Mouse (Mus musculus) neural tube, embryonic 12.5 days (tissue): ENCODE measurements at regions not wholly inside any gene's neighbourhood (a gene's known extent, or its start where the extent isn't known, plus 50 kb on each side); places are given as distances from the start of the nearest gene placed in this dataset.
A peak's percentile ranks its signal among the peaks of the same experiment; 100 is the strongest.

Source experiments
- ATAC-seq: fragments of 200-750 bp; cut with Nextera tagmentation; 2 replicates; pipeline ENCODE4 v1.8.0; 2017; ENCODE audit warnings: low read depth, mild to moderate bottlenecking, moderate TSS enrichment, moderate library complexity; ENCODE audit not compliant: low FRiP score
- H3K27ac ChIP-seq: fragments of 300-500 bp; sonication (generic); 2 replicates; pipeline ENCODE4 v1.5.1; 2016
- H3K27me3 ChIP-seq: fragments of 300-500 bp; sonication (generic); replicated peaks from 2 replicates; pipeline ENCODE4 v1.6.1; 2016; ENCODE audit warnings: mild to moderate bottlenecking
- H3K36me3 ChIP-seq: fragments of 300-500 bp; sonication (generic); 2 replicates; pipeline ENCODE4 v1.6.1; 2016; ENCODE audit warnings: mild to moderate bottlenecking
- H3K4me1 ChIP-seq: fragments of 300-500 bp; sonication (generic); 2 replicates; pipeline ENCODE4 v1.6.1; 2016
- H3K4me2 ChIP-seq: fragments of 300-500 bp; sonication (generic); replicated peaks from 2 replicates; pipeline ENCODE4 v1.6.1; 2016; ENCODE audit warnings: mild to moderate bottlenecking
- H3K4me3 ChIP-seq: fragments of 300-500 bp; sonication (generic); 2 replicates; pipeline ENCODE4 v1.5.1; 2016
- H3K9ac ChIP-seq: fragments of 300-500 bp; sonication (generic); 2 replicates; pipeline ENCODE4 v1.6.1; 2016; ENCODE audit warnings: mild to moderate bottlenecking
- H3K9me3 ChIP-seq: fragments of 300-500 bp; sonication (generic); 2 replicates; pipeline ENCODE4 v1.6.1; 2016; ENCODE audit warnings: mild to moderate bottlenecking
- WGBS: fragments of 180-500 bp; shearing (Covaris S2); methylation state at CpG from one replicate; pipeline ENCODE4 v1.1.7; 2016; 5-methylcytosine and 5-hydroxymethylcytosine counted together

- 77% methylated on average over 8 of the region's 8 CpGs for WGBS
- H3K4me2 ChIP-seq, result no peak overlapping the region
- no peaks in the 10 kb centered on the region for H3K9me3 ChIP-seq
- H3K4me1 ChIP-seq, result peaks cover 7% of the 10 kb centered on the region; the same call in 1 of the 2 replicates
- no peak overlapping the region for H3K4me3 ChIP-seq
- ATAC-seq, result no peak
- H3K27ac ChIP-seq, result no peak overlapping the region
- no peaks in the 10 kb centered on the region for H3K36me3 ChIP-seq
- no peak overlapping the region for H3K9ac ChIP-seq
- H3K27me3 ChIP-seq, result 0 out of 2 replicates have a peak, but pooled peaks cover 4% of the 10 kb centered on the region
Measured at GRCm38 (mm10) chr15:96130531-96130930, 156.8 kb upstream of the Arid2 start.

- H3K4me3 ChIP-seq, result no peak overlapping the region
- 0 out of 2 replicates have a peak, but pooled peaks cover 4% of the 10 kb centered on the region for H3K27me3 ChIP-seq
- H3K9me3 ChIP-seq, result no peaks in the 10 kb centered on the region
- H3K27ac ChIP-seq, result no peak overlapping the region
- no peak overlapping the region for H3K9ac ChIP-seq
- no peaks in the 10 kb centered on the region for H3K36me3 ChIP-seq
- no peak for ATAC-seq
- H3K4me2 ChIP-seq, result no peak overlapping the region
- H3K4me1 ChIP-seq, result peaks cover 9% of the 10 kb centered on the region; the same call in 1 of the 2 replicates
Measured at GRCm38 (mm10) chr15:96131582-96132091, 155.7 kb upstream of the Arid2 start.

DNA sequence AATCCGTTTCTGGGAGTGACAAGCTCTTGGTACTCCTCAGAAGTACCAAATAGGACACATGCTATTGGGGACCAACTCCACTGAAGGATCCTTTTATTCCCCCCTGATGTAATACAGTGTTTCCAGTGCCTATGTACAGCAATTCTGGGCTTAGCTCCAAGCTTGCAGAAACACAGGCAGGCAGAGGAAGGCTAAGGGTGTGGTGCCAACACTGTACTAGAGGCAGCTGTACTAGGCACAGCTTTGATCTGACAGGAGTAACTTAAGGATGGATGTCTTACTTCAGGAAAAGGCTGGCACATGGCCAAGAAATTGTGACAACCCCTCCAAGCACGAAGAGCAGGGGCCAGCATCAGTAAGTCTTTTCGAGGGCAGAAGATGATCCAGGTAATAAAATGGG, 154.7 kb upstream of the Arid2 start:
- Histone ChIP-seq H3K36me3 (no peaks in the 10 kb centered on the region), H3K27ac (no peak overlapping the region), H3K4me2 (no peak overlapping the region), H3K4me3 (no peak overlapping the region), H3K27me3 (0 out of 2 replicates have a peak, but pooled peaks cover 4% of the 10 kb centered on the region), H3K9me3 (no peaks in the 10 kb centered on the region), H3K9ac (no peak overlapping the region), H3K4me1 (peaks cover 9% of the 10 kb centered on the region; the same call in 1 of the 2 replicates)
- ATAC-seq, result no peak
- 78% methylated on average over 3 of the region's 3 CpGs for WGBS

GRCm38 (mm10) chr15:96135250-96135731, 152.0 kb upstream of the Arid2 start:
- no peak overlapping the region for H3K9ac ChIP-seq
- ATAC-seq, result peak; percentile 71
- H3K27me3 ChIP-seq, result no peaks in the 10 kb centered on the region
- H3K27ac ChIP-seq, result no peak overlapping the region
- 18% methylated on average over 13 of the region's 13 CpGs for WGBS
- H3K4me3 ChIP-seq, result no peak overlapping the region
- peak overlapping the region; percentile 1 for H3K4me2 ChIP-seq
- no peaks in the 10 kb centered on the region for H3K36me3 ChIP-seq
- H3K9me3 ChIP-seq, result no peaks in the 10 kb centered on the region
- peaks cover 9% of the 10 kb centered on the region; the same call in 1 of the 2 replicates for H3K4me1 ChIP-seq

DNA sequence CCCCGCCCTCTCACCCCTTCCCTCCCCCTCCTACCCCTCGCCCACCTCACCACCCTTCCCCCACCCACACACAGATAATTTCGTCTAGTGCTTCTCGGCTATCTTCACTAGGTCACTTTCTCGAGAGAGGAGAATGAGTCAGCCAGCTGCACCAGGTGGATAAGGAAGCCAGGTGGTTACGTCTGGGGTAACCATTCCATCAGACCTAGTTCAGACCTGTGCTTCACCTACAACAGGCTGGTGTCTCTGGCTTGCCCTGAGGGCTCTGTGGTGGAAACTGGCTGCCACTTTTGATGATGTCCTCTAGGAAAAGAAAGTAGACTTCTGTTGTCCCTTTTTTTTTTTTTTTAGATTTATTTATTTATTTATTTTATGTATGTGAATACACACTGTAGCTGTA, 151.5 kb upstream of the Arid2 start:
- no peak for ATAC-seq
- no peak overlapping the region for H3K27ac ChIP-seq
- H3K36me3 ChIP-seq, result no peaks in the 10 kb centered on the region
- no peak overlapping the region for H3K4me3 ChIP-seq
- no peaks in the 10 kb centered on the region for H3K27me3 ChIP-seq
- peaks cover 9% of the 10 kb centered on the region; the same call in 1 of the 2 replicates for H3K4me1 ChIP-seq
- no peaks in the 10 kb centered on the region for H3K9me3 ChIP-seq
- H3K4me2 ChIP-seq, result peak overlapping the region; percentile 1; the same call in 1 of the 2 replicates
- WGBS, result 44% methylated on average over 6 of the region's 6 CpGs
- H3K9ac ChIP-seq, result no peak overlapping the region

DNA sequence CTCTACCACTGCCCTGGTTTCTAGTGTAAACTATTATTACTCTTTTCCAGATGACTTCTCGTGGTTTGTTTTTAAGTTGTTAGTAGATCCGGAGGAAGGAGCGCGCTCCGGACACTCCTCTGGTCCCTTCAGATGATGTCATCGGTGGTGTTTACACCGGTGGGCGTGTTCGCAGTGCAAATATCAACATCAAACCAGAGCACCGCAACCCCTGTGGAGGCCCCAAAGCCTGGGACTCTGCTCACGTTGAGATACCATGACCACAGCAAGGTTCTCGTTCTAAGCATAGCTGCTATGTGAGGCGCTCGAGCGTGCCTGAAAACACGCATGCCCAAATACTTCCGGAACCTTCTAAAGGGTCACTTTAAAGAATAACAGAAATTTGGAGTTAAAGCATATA, 149.8 kb upstream of the Arid2 start:
- Histone ChIP-seq H3K27ac (no peak overlapping the region), H3K36me3 (no peaks in the 10 kb centered on the region), H3K27me3 (no peaks in the 10 kb centered on the region), H3K4me2 (no peak overlapping the region), H3K9me3 (no peaks in the 10 kb centered on the region), H3K4me3 (no peak overlapping the region), H3K4me1 (peaks cover 9% of the 10 kb centered on the region; the same call in 1 of the 2 replicates), H3K9ac (no peak overlapping the region)
- 95% methylated on average over 17 of the region's 17 CpGs for WGBS
- no peak for ATAC-seq

DNA sequence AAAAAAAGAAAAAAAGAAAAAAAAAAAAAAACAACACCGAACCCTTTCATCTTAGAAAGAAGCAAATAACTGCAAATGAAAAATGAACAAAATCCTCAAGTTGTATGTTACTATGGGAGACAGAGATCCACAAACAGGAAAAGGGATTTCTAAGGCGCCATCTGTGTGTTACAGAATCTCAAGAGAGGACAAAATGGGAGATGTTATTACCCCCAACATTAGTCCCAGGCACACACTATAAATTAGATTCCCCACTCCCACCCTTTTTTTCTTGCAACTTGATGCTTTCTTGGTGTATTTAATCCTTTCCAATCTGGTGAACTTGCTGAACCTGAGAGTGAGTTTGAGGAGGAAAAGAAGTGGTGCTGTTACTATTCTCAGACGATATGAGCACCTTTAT, 149.4 kb upstream of the Arid2 start:
- Histone ChIP-seq H3K27ac (no peak overlapping the region), H3K4me1 (peaks cover 9% of the 10 kb centered on the region; the same call in 1 of the 2 replicates), H3K27me3 (no peaks in the 10 kb centered on the region), H3K4me2 (no peak overlapping the region), H3K36me3 (no peaks in the 10 kb centered on the region), H3K4me3 (no peak overlapping the region), H3K9ac (no peak overlapping the region), H3K9me3 (no peaks in the 10 kb centered on the region)
- ATAC-seq, result no peak
- WGBS, result 90% methylated on average over 3 of the region's 3 CpGs

- H3K4me3 ChIP-seq, result no peak overlapping the region
- H3K9me3 ChIP-seq, result no peaks in the 10 kb centered on the region
- no peak overlapping the region for H3K4me2 ChIP-seq
- no peaks in the 10 kb centered on the region for H3K27me3 ChIP-seq
- no peak overlapping the region for H3K9ac ChIP-seq
- H3K36me3 ChIP-seq, result no peaks in the 10 kb centered on the region
- ATAC-seq, result no peak
- no peak overlapping the region for H3K27ac ChIP-seq
- H3K4me1 ChIP-seq, result no peaks in the 10 kb centered on the region
- 81% methylated on average over 6 of the region's 6 CpGs for WGBS
Measured at GRCm38 (mm10) chr15:96153489-96153888, 133.8 kb upstream of the Arid2 start.

DNA sequence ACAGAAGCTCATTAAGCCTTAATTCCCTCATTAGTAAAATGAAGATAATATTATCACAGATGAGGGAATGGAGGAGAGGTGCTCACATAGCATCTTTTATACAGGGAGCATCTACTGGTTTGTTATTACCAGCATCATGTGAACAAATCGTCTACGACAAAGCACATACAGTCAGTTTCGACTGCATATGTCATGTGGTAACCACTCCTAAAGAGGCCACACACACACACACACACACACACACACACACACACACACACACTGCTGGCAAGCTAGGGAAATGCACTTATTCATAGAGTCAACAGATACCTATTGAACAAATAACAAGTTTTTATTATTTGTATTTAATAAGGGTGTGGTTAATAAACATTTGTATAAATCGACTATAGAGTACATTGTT, 129.0 kb upstream of the Arid2 start:
- H3K36me3 ChIP-seq, result no peaks in the 10 kb centered on the region
- no peaks in the 10 kb centered on the region for H3K4me1 ChIP-seq
- no peak for ATAC-seq
- no peak overlapping the region for H3K9ac ChIP-seq
- 91% methylated on average over 4 of the region's 4 CpGs for WGBS
- no peak overlapping the region for H3K4me3 ChIP-seq
- H3K27me3 ChIP-seq, result no peaks in the 10 kb centered on the region
- H3K27ac ChIP-seq, result no peak overlapping the region
- H3K4me2 ChIP-seq, result no peak overlapping the region
- no peaks in the 10 kb centered on the region for H3K9me3 ChIP-seq

DNA sequence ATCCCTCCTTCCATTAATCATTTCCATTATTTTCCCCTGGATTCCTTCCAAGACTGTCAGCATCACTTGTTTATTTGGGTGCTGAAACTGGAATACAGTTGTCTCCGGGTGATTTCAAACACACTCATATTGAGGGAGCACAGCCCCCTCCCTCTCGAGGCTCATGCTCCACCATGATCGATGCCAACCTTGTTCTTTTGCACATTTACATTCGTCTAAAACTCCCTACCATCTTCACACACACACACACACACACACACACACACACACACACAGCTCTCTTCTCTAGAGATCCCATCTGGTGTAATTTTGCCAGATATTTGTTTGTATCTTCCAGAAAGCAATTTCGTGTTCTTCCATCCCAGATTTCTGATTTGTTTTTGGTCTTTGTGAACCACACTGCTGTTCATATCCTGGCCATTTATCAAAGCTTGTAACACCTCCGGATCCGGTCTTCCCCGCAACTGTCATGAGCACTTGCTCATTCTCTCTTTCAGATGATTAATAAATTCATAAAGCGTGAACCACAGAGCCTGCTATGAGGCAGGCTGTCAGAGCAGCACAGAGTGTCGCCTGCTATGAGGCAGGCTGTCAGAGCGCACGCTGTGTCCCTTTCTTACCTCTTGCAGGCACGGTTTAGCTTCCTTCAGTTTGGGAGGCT, 122.4 kb upstream of the Arid2 start:
- H3K9ac ChIP-seq, result no peak overlapping the region
- WGBS, result 66% methylated on average over 13 of the region's 13 CpGs
- no peaks in the 10 kb centered on the region for H3K9me3 ChIP-seq
- H3K4me2 ChIP-seq, result no peak overlapping the region
- no peaks in the 10 kb centered on the region for H3K36me3 ChIP-seq
- no peak for ATAC-seq
- H3K27ac ChIP-seq, result no peak overlapping the region
- peaks cover 3% of the 10 kb centered on the region for H3K4me1 ChIP-seq
- H3K4me3 ChIP-seq, result no peak overlapping the region
- no peaks in the 10 kb centered on the region for H3K27me3 ChIP-seq

DNA sequence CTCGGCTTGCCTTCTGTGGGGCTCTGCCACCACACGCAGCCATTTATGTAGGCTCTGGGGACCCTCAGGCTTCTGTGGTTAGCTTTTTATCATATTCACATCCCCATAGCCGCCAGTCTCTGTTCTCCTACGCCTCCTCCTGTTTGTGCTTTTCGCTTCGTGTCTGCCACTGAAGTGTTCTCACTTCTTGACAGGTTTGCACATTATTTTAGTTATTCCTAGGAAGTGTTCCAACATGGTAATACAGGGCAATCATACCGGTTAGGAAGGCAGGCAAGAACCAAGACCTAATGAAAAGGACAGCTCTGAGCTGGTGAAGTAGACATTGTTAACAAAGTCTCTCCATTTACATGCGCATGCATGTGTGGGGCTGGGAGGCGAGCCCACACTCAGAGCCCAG, 120.1 kb upstream of the Arid2 start:
- Histone ChIP-seq H3K9ac (no peak overlapping the region), H3K9me3 (no peaks in the 10 kb centered on the region), H3K27ac (no peak overlapping the region), H3K4me2 (no peak overlapping the region), H3K4me3 (no peak overlapping the region), H3K4me1 (peaks cover 6% of the 10 kb centered on the region), H3K36me3 (no peaks in the 10 kb centered on the region), H3K27me3 (peaks cover 6% of the 10 kb centered on the region; the same call in 1 of the 2 replicates)
- WGBS, result 84% methylated on average over 9 of the region's 9 CpGs
- no peak for ATAC-seq

DNA sequence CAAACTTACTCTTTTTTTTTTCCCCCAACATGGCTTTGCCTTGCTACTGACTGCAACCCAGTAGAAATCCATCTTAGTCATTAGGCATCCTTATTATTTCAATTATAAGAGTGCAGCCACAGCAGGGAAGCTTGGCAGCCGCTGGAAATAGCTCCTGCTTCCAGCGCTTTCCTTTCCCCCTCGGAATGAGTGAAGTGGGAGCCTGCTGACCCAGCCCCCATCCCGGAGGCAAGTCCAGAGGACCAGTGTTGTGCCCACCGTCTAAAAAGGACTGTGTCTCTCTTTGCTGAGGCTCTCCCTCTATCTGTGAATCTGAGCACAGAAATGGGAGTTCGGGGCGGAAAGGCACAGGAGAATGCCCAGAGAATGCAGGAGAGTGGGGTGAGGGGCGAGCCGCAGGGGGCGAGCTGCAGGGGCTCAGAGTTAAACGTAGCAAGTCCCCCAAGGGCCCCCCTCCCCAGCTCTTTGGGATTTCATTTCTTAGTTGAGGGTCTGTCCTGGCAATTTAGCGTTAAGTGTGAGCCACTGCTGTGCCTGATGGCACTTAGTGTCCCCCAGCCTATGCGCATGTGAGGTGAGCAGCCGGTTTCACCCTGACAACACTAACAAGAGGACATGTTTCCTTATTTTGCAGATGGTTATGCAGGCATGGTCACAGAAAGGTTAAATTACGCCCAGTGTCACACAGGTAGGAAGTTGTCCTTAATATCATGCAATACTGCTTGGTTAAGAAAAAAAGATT, 117.4 kb upstream of the Arid2 start:
- Histone ChIP-seq H3K27me3 (peaks cover 6% of the 10 kb centered on the region; the same call in 1 of the 2 replicates), H3K27ac (no peak overlapping the region), H3K4me3 (no peak overlapping the region; the same call in 1 of the 2 replicates), H3K4me2 (peak overlapping the region; percentile 49), H3K4me1 (peaks cover 6% of the 10 kb centered on the region), H3K9me3 (no peaks in the 10 kb centered on the region), H3K9ac (no peak overlapping the region), H3K36me3 (no peaks in the 10 kb centered on the region)
- WGBS, result 13% methylated on average over 15 of the region's 15 CpGs
- ATAC-seq, result no peak
